Mouse (Mus musculus) G1E (cell line): ENCODE measurements around the gene Olfr1299.

Experiments used
- CTCF ChIP-seq: IDR thresholded peaks from 2 replicates; pipeline ENCODE4 v1.5.1; 2012; ENCODE audit warnings: low read depth, low read length, inconsistent platforms, mixed read lengths
- GATA1 ChIP-seq: IDR thresholded peaks from 2 replicates; pipeline ENCODE4 v1.6.1; 2012; ENCODE audit warnings: borderline replicate concordance, low read length, inconsistent platforms, mixed read lengths
- GATA2 ChIP-seq: IDR thresholded peaks from 2 replicates; pipeline ENCODE4 v1.6.1; 2012; ENCODE audit warnings: low read depth, low read length, inconsistent platforms, borderline replicate concordance
- POLR2AphosphoS5 ChIP-seq: IDR thresholded peaks from 2 replicates; pipeline ENCODE4 v1.6.1; 2012; ENCODE audit warnings: low read depth, low read length, inconsistent platforms; ENCODE audit not compliant: insufficient replicate concordance
- TAL1 ChIP-seq: conservative IDR thresholded peaks from 2 replicates; pipeline ENCODE4 v1.6.1; 2012; ENCODE audit warnings: low read depth, low read length, inconsistent platforms, mixed read lengths

- TF ChIP-seq CTCF (no peak), GATA1 (no peak), POLR2AphosphoS5 (no peak), GATA2 (no peak), TAL1 (no peak)
These were observed 34.8 kb upstream of the Olfr1299 start, which contains the start of gene Olfr1297 for GRCm38 (mm10) chr2:111626397-111626796.
